Mouse (Mus musculus) testis, adult 2 months (tissue): ENCODE measurements around the gene Tbc1d17. TPM values are rescaled to one million over a fixed set of nuclear protein-coding genes. Genes with fewer than 3 reads are reported as not detected.

ENCODE experiments used
- H3K27ac ChIP-seq: fragments of 200-500 bp; 2 replicates; pipeline ENCODE4 v1.5.1; 2012; ENCODE audit warnings: low read depth, low read length; ENCODE audit not compliant: control insufficient read depth, insufficient read depth
- H3K27me3 ChIP-seq: fragments of 200-500 bp; 2 replicates; pipeline ENCODE4 v1.6.1; 2012; ENCODE audit warnings: mild to moderate bottlenecking, low read length, moderate library complexity; ENCODE audit not compliant: control insufficient read depth, insufficient read depth
- H3K36me3 ChIP-seq: fragments of 200-500 bp; 2 replicates; pipeline ENCODE4 v1.6.1; 2012; ENCODE audit warnings: mild to moderate bottlenecking, low read length; ENCODE audit not compliant: control insufficient read depth, insufficient read depth
- H3K4me1 ChIP-seq: fragments of 200-500 bp; 2 replicates; pipeline ENCODE4 v1.6.1; 2012; ENCODE audit warnings: low read length; ENCODE audit not compliant: control insufficient read depth, insufficient read depth
- H3K4me3 ChIP-seq: fragments of 200-500 bp; 2 replicates; pipeline ENCODE4 v1.5.1; 2012; ENCODE audit warnings: low read depth, mild to moderate bottlenecking, low read length, moderate library complexity, mixed read lengths; ENCODE audit not compliant: control insufficient read depth
- CTCF ChIP-seq: fragments of 200-500 bp; IDR thresholded peaks from 2 replicates; pipeline ENCODE4 v1.5.1; 2012; ENCODE audit warnings: low read depth, mild to moderate bottlenecking, inconsistent platforms, low read length, moderate library complexity; ENCODE audit not compliant: control insufficient read depth, insufficient read depth, insufficient replicate concordance
- POLR2A ChIP-seq: fragments of 200-500 bp; IDR thresholded peaks from 2 replicates; pipeline ENCODE4 v1.6.1; 2012; ENCODE audit warnings: low read depth, mild to moderate bottlenecking, inconsistent platforms, low read length, moderate library complexity; ENCODE audit not compliant: control insufficient read depth
- polyA plus RNA-seq: library from polyadenylated mRNA; depleted of rRNA; stranded (reverse); fragments of >200 nt; gene quantifications from 2 replicates; pipeline ENCODE4 v1.2.3, GENCODE M21; 2012

The Tbc1d17 gene
- polyA plus RNA-seq, 1 experiment, result 28.5 TPM

GRCm38 (mm10) chr7:44828706-44829105 is 20.2 kb downstream of the Tbc1d17 start:
- H3K36me3 ChIP-seq, result peaks cover 2% of the 10 kb centered on the region; the same call in 1 of the 2 replicates
- no peak overlapping the region for H3K27ac ChIP-seq
- no peak for TF ChIP-seq CTCF
- no peak for TF ChIP-seq POLR2A
- no peak overlapping the region for H3K4me3 ChIP-seq
- H3K27me3 ChIP-seq, result no peaks in the 10 kb centered on the region
- peaks cover 2% of the 10 kb centered on the region for H3K4me1 ChIP-seq

- Histone ChIP-seq H3K27me3 (no peaks in the 10 kb centered on the region), H3K36me3 (peaks cover 2% of the 10 kb centered on the region; the same call in 1 of the 2 replicates), H3K27ac (no peak overlapping the region), H3K4me1 (peaks cover 2% of the 10 kb centered on the region; the same call in 1 of the 2 replicates), H3K4me3 (no peak overlapping the region)
- no peak for TF ChIP-seq CTCF
- no peak for TF ChIP-seq POLR2A
Measured at GRCm38 (mm10) chr7:44826771-44827170, 22.1 kb downstream of the Tbc1d17 start.

GRCm38 (mm10) chr7:44824872-44825271 is 24.0 kb downstream of the Tbc1d17 start:
- peaks cover 3% of the 10 kb centered on the region for H3K4me1 ChIP-seq
- H3K36me3 ChIP-seq, result peaks cover 2% of the 10 kb centered on the region; the same call in 1 of the 2 replicates
- TF ChIP-seq POLR2A, result no peak
- TF ChIP-seq CTCF, result peak; percentile 15; the same call in 1 of the 2 replicates
- no peak overlapping the region for H3K4me3 ChIP-seq
- H3K27ac ChIP-seq, result no peak overlapping the region
- H3K27me3 ChIP-seq, result no peaks in the 10 kb centered on the region

- H3K4me3 ChIP-seq, result no peak overlapping the region
- H3K27ac ChIP-seq, result no peak overlapping the region
- no peak for TF ChIP-seq POLR2A
- TF ChIP-seq CTCF, result no peak
- H3K4me1 ChIP-seq, result peaks cover 10% of the 10 kb centered on the region
- H3K36me3 ChIP-seq, result peaks cover 3% of the 10 kb centered on the region; the same call in 1 of the 2 replicates
- H3K27me3 ChIP-seq, result no peaks in the 10 kb centered on the region
Measured at GRCm38 (mm10) chr7:44823409-44823808, 25.5 kb downstream of the Tbc1d17 start.

- H3K36me3 ChIP-seq, result peaks cover 3% of the 10 kb centered on the region; the same call in 1 of the 2 replicates
- peaks cover 10% of the 10 kb centered on the region for H3K4me1 ChIP-seq
- H3K4me3 ChIP-seq, result no peak overlapping the region
- no peaks in the 10 kb centered on the region for H3K27me3 ChIP-seq
- no peak overlapping the region for H3K27ac ChIP-seq
- TF ChIP-seq POLR2A (no peak), CTCF (no peak)
Measured at GRCm38 (mm10) chr7:44821666-44822448, 27.0 kb downstream of the Tbc1d17 start.

- Histone ChIP-seq H3K4me3 (no peak overlapping the region), H3K27me3 (no peaks in the 10 kb centered on the region), H3K27ac (no peak overlapping the region), H3K36me3 (peaks cover 3% of the 10 kb centered on the region; the same call in 1 of the 2 replicates), H3K4me1 (peaks cover 10% of the 10 kb centered on the region)
- TF ChIP-seq CTCF (no peak), POLR2A (no peak)
Measured at GRCm38 (mm10) chr7:44820525-44820924, 28.4 kb downstream of the Tbc1d17 start.

GRCm38 (mm10) chr7:44819863-44820262 is 29.0 kb downstream of the Tbc1d17 start:
- Histone ChIP-seq H3K27me3 (no peaks in the 10 kb centered on the region), H3K4me1 (peaks cover 15% of the 10 kb centered on the region), H3K27ac (peak overlapping the region; percentile 49), H3K36me3 (peaks cover 3% of the 10 kb centered on the region; the same call in 1 of the 2 replicates), H3K4me3 (peak overlapping the region; percentile 3; the same call in 1 of the 2 replicates)
- TF ChIP-seq CTCF (no peak), POLR2A (no peak)
